Mouse (Mus musculus): Measurements from ENCODE around the gene Kctd8. TPM values are rescaled to one million over a fixed set of nuclear protein-coding genes. Genes with fewer than 3 reads are reported as not detected.

Gene Kctd8
- polyA plus RNA-seq, 1 experiment from 2014 or later: 1.7 TPM

DNA sequence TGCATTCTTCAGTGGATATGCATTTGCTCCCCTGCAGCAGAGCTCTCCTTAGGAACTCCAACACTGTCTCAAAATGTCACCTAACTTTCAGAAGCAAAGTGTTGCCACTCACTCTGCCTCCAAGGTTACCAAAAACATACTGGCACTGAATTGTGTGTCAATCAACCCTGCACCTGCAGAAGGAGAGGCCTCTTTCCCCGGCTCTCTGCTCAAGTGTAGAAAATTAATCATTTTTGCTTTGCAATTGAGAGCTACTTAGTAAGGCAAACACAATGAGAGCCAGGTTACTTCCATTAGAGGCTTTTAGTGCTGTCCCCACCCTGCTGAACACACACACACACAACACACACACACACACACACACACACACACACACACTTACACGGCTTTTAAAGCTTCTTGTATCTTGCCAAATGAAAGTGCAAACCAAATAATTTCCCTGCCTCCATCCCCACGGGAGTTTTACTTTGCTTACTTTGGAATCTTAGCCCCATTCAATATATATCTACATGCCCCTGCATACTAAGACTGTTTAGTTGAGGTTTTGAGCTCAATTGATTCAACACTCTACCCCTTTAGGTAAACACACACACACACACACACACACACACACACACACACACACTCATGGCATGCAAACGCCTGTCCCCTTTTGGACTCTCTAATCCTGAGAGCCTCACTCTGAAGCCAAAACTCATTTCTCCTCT is 2.4 kb downstream of the Kctd8 start:
- no peak for TF ChIP-seq CTCF (IDR thresholded peaks at IDR 0.05; ENCODE audit: low read depth)
- TF ChIP-seq EP300 (optimal IDR thresholded peaks at IDR 0.05): no peak
- ATAC-seq (ENCODE audit: low FRiP score, low TSS enrichment) (peak; percentile 75), DNase-seq (ENCODE audit: low spot score) (peak; percentile 56)
- no peaks in the 10 kb centered on the region for H3K9me3 ChIP-seq (ENCODE audit: control insufficient read depth, low read length)
- H3K9ac ChIP-seq (ENCODE audit: low read length): no peak overlapping the region
- WGBS: 12% methylated on average over 4 of the region's 4 CpGs
- H3K4me1 ChIP-seq (replicated peaks; ENCODE audit: control insufficient read depth, insufficient read depth): no peaks in the 10 kb centered on the region
- no peak overlapping the region for H3K27ac ChIP-seq (replicated peaks)
- no peak overlapping the region for H3K4me3 ChIP-seq (ENCODE audit: low read depth, low read length)
- no peaks in the 10 kb centered on the region for H3K27me3 ChIP-seq (ENCODE audit: control insufficient read depth, insufficient read depth, low read length)
- H3K4me2 ChIP-seq (replicated peaks; ENCODE audit: low read depth): peak overlapping the region; percentile 84; the same call in 1 of the 2 replicates
- no peaks in the 10 kb centered on the region for H3K36me3 ChIP-seq (ENCODE audit: control insufficient read depth, insufficient read depth, low read length)

GRCm38 (mm10) chr5:69327561-69327960 is 13.9 kb downstream of the Kctd8 start:
- ATAC-seq (ENCODE audit: low FRiP score, low TSS enrichment): no peak

GRCm38 (mm10) chr5:69324566-69325230 is 16.8 kb downstream of the Kctd8 start:
- Histone ChIP-seq H3K4me1 (replicated peaks; ENCODE audit: control insufficient read depth, insufficient read depth) (no peaks in the 10 kb centered on the region), H3K27me3 (ENCODE audit: control insufficient read depth, insufficient read depth, low read length) (no peaks in the 10 kb centered on the region), H3K9me3 (ENCODE audit: control insufficient read depth, low read length) (no peaks in the 10 kb centered on the region), H3K4me3 (ENCODE audit: low read depth, low read length) (no peak overlapping the region), H3K4me2 (replicated peaks; ENCODE audit: low read depth) (no peak overlapping the region), H3K27ac (replicated peaks) (no peak overlapping the region), H3K36me3 (ENCODE audit: control insufficient read depth, insufficient read depth, low read length) (no peaks in the 10 kb centered on the region), H3K9ac (ENCODE audit: low read length) (no peak overlapping the region)
- no peak for TF ChIP-seq EP300 (optimal IDR thresholded peaks at IDR 0.05)
- no peak for ATAC-seq (ENCODE audit: low FRiP score, low TSS enrichment)
- no peak for DNase-seq (ENCODE audit: low spot score)
- WGBS: 72% methylated on average over 12 of the region's 12 CpGs

More at GRCm38 (mm10) chr5:69327561-69327960, 13.9 kb downstream of the Kctd8 start:
- no peaks in the 10 kb centered on the region for H3K9me3 ChIP-seq (ENCODE audit: control insufficient read depth, low read length)
- H3K27me3 ChIP-seq (ENCODE audit: control insufficient read depth, insufficient read depth, low read length): no peaks in the 10 kb centered on the region
- H3K9ac ChIP-seq (ENCODE audit: low read length): no peak overlapping the region
- no peaks in the 10 kb centered on the region for H3K4me1 ChIP-seq (replicated peaks; ENCODE audit: control insufficient read depth, insufficient read depth)
- H3K36me3 ChIP-seq (ENCODE audit: control insufficient read depth, insufficient read depth, low read length): no peaks in the 10 kb centered on the region
- H3K4me3 ChIP-seq (ENCODE audit: low read depth, low read length): no peak overlapping the region
- H3K27ac ChIP-seq (replicated peaks): no peak overlapping the region
- 63% methylated on average over 4 of the region's 4 CpGs for WGBS
- DNase-seq (ENCODE audit: low spot score): no peak
- no peak overlapping the region for H3K4me2 ChIP-seq (replicated peaks; ENCODE audit: low read depth)
- TF ChIP-seq EP300 (optimal IDR thresholded peaks at IDR 0.05): no peak
- no peak for TF ChIP-seq CTCF (IDR thresholded peaks at IDR 0.05; ENCODE audit: low read depth)

GRCm38 (mm10) chr5:69312611-69313010 is 28.9 kb downstream of the Kctd8 start:
- TF ChIP-seq CTCF (IDR thresholded peaks at IDR 0.05; ENCODE audit: low read depth) (no peak), EP300 (optimal IDR thresholded peaks at IDR 0.05) (no peak)
- Histone ChIP-seq H3K9me3 (ENCODE audit: control insufficient read depth, low read length) (no peaks in the 10 kb centered on the region), H3K36me3 (ENCODE audit: control insufficient read depth, insufficient read depth, low read length) (no peaks in the 10 kb centered on the region), H3K9ac (ENCODE audit: low read length) (no peak overlapping the region), H3K4me2 (replicated peaks; ENCODE audit: low read depth) (no peak overlapping the region), H3K4me3 (ENCODE audit: low read depth, low read length) (no peak overlapping the region), H3K4me1 (replicated peaks; ENCODE audit: control insufficient read depth, insufficient read depth) (no peaks in the 10 kb centered on the region), H3K27me3 (ENCODE audit: control insufficient read depth, insufficient read depth, low read length) (no peaks in the 10 kb centered on the region), H3K27ac (replicated peaks) (no peak overlapping the region)
- DNase-seq (ENCODE audit: low spot score) (no peak), ATAC-seq (ENCODE audit: low FRiP score, low TSS enrichment) (no peak)
- 68% methylated on average over 7 of the region's 7 CpGs for WGBS

GRCm38 (mm10) chr5:69301665-69302064 is 39.8 kb downstream of the Kctd8 start:
- Histone ChIP-seq H3K4me1 (replicated peaks; ENCODE audit: control insufficient read depth, insufficient read depth) (no peaks in the 10 kb centered on the region), H3K36me3 (ENCODE audit: control insufficient read depth, insufficient read depth, low read length) (no peaks in the 10 kb centered on the region), H3K9ac (ENCODE audit: low read length) (no peak overlapping the region), H3K9me3 (ENCODE audit: control insufficient read depth, low read length) (no peaks in the 10 kb centered on the region), H3K4me2 (replicated peaks; ENCODE audit: low read depth) (no peak overlapping the region), H3K27ac (replicated peaks) (no peak overlapping the region), H3K27me3 (ENCODE audit: control insufficient read depth, insufficient read depth, low read length) (no peaks in the 10 kb centered on the region), H3K4me3 (ENCODE audit: low read depth, low read length) (no peak overlapping the region)
- TF ChIP-seq EP300 (optimal IDR thresholded peaks at IDR 0.05) (no peak), CTCF (IDR thresholded peaks at IDR 0.05; ENCODE audit: low read depth) (no peak)
- ATAC-seq (ENCODE audit: low FRiP score, low TSS enrichment) (no peak), DNase-seq (ENCODE audit: low spot score) (no peak)
- WGBS: 28% methylated on average over 1 of the region's 1 CpGs

DNA sequence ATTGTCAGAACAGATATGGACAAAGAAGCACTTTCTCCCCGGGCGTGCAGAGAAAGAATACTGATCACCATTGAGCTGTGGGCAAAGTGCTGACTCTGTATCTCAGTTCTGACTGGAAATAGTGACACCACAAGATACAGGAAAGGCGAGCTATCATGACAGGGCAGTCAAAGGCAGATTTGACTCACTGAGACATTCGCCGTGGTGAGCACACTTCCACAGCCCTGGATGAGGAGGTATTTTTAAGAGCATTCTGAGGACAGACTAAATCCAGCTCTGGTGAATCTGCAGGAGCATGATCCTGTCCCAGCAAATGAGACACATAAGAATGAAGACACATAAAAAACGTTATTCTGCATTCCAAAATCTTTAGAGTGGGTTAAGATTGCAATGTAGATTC is 49.1 kb downstream of the Kctd8 start:
- ATAC-seq (ENCODE audit: low FRiP score, low TSS enrichment): no peak
- no peak overlapping the region for H3K4me2 ChIP-seq (replicated peaks; ENCODE audit: low read depth)
- no peak overlapping the region for H3K27ac ChIP-seq (replicated peaks)
- H3K4me1 ChIP-seq (replicated peaks; ENCODE audit: control insufficient read depth, insufficient read depth): no peaks in the 10 kb centered on the region
- H3K9me3 ChIP-seq (ENCODE audit: control insufficient read depth, low read length): no peaks in the 10 kb centered on the region
- TF ChIP-seq EP300 (optimal IDR thresholded peaks at IDR 0.05): no peak
- WGBS: 70% methylated on average over 6 of the region's 6 CpGs
- H3K4me3 ChIP-seq (ENCODE audit: low read depth, low read length): no peak overlapping the region
- no peak for DNase-seq (ENCODE audit: low spot score)
- no peak overlapping the region for H3K9ac ChIP-seq (ENCODE audit: low read length)
- no peaks in the 10 kb centered on the region for H3K36me3 ChIP-seq (ENCODE audit: control insufficient read depth, insufficient read depth, low read length)
- H3K27me3 ChIP-seq (ENCODE audit: control insufficient read depth, insufficient read depth, low read length): no peaks in the 10 kb centered on the region

All from stomach, postnatal 0 days (tissue).